In the genomic region with DNA sequence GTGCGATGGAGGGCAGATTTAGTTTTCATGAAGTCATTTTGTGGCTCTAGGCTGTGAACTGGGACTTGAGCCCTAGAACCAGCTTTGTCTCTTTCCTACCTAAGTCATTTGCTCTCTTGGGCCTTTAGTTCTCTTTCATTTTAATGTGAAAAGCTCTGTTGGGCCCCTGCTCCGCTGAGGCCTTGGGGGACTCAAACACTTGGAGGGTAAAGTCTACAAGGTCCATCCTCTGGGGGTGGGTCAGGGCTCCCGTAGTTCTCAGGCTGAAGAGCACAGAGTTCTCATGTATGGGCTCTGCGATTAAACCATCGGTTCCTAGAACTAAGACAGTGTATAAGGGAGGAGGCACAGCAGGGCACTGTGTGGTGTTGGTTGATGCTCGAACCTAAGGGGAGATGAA, we compare ENCODE assay signal across 13 mouse cellular contexts. TPM values are rescaled to one million over a fixed set of nuclear protein-coding genes. Genes with fewer than 3 reads are reported as not detected.
A peak's percentile ranks its signal among the peaks of the same experiment; 100 is the strongest.
DNase-seq lines count a peak whose midpoint lies in the region; ATAC-seq and TF ChIP-seq lines count a peak whose summit lies in the region.
"Had no signal": no experiment of that assay in that cellular context is flagged by ENCODE, and none has a peak within 500 bp of the region (broad histone marks: within the 10 kb centered on the region; RNA-seq: fewer than 3 reads in every experiment).

No protein-coding gene starts in this region.

- H3K27ac ChIP-seq in heart, embryonic 13.5 days (replicated peaks): no peak overlapping the region
- peak overlapping the region; percentile 53; the same call in 1 of the 2 replicates for H3K27ac ChIP-seq in lung, embryonic 15.5 days
- H3K27ac ChIP-seq in embryonic facial prominence, embryonic 14.5 days (replicated peaks; ENCODE audit: low read depth, low read length): peak overlapping the region; percentile 46; the same call in 1 of the 2 replicates
- H3K27ac ChIP-seq in stomach, postnatal 0 days (replicated peaks): peak overlapping the region; percentile 49; the same call in 1 of the 2 replicates
- H3K27ac ChIP-seq: neural tube, embryonic 15.5 days had no signal

- no peak for TF ChIP-seq CTCF in stomach, postnatal 0 days (IDR thresholded peaks at IDR 0.05; ENCODE audit: low read depth)

- peaks cover 14% of the 10 kb centered on the region for H3K36me3 ChIP-seq in heart, embryonic 13.5 days
- 0 out of 2 replicates have a peak, but pooled peaks cover 6% of the 10 kb centered on the region for H3K36me3 ChIP-seq in lung, embryonic 15.5 days
- H3K36me3 ChIP-seq in embryonic facial prominence, embryonic 14.5 days (ENCODE audit: control insufficient read depth, insufficient read depth, low read length): 0 out of 2 replicates have a peak, but pooled peaks cover 5% of the 10 kb centered on the region
- H3K36me3 ChIP-seq in stomach, postnatal 0 days (ENCODE audit: control insufficient read depth, insufficient read depth, low read length): peaks cover 3% of the 10 kb centered on the region; the same call in 1 of the 2 replicates
- H3K36me3 ChIP-seq: neural tube, embryonic 15.5 days had no signal

- intact Hi-C loops in heart, postnatal 14 days (cut with DNase I): no loop called here

- 78% methylated on average over 6 of the region's 6 CpGs for WGBS in heart, embryonic 13.5 days
- 71% methylated on average over 6 of the region's 6 CpGs for WGBS in lung, embryonic 15.5 days
- 68% methylated on average over 6 of the region's 6 CpGs for WGBS in embryonic facial prominence, embryonic 14.5 days
- WGBS in stomach, postnatal 0 days: 61% methylated on average over 6 of the region's 6 CpGs

- no peak for ATAC-seq in heart, embryonic 13.5 days (ENCODE audit: extremely low read depth, insufficient number of reproducible peaks, low FRiP score, low TSS enrichment)
- ATAC-seq in lung, embryonic 15.5 days (ENCODE audit: borderline replicate concordance, extremely low read depth, low FRiP score, low TSS enrichment): no peak
- no peak for ATAC-seq in embryonic facial prominence, embryonic 14.5 days (ENCODE audit: low read depth)
- no peak for ATAC-seq in stomach, postnatal 0 days (ENCODE audit: low FRiP score, low TSS enrichment)
- ATAC-seq: forebrain, postnatal 0 days had no signal

- 0 out of 2 replicates have a peak overlapping the region, but pooled peaks have one; percentile 24 for H3K9ac ChIP-seq in heart, embryonic 13.5 days
- H3K9ac ChIP-seq in lung, embryonic 15.5 days: no peak overlapping the region
- H3K9ac ChIP-seq in embryonic facial prominence, embryonic 14.5 days (ENCODE audit: low read depth, low read length): no peak overlapping the region; the same call in 1 of the 2 replicates
- H3K9ac ChIP-seq in stomach, postnatal 0 days (ENCODE audit: low read length): no peak overlapping the region
- H3K9ac ChIP-seq: forebrain, postnatal 0 days; liver, embryonic 15.5 days; neural tube, embryonic 15.5 days had no signal

- no peak for DNase-seq in heart, adult 8-10 months (ENCODE audit: low spot score)
- DNase-seq in lung, postnatal 10 days: no peak
- DNase-seq in embryonic facial prominence, embryonic 14.5 days (ENCODE audit: low spot score): no peak
- DNase-seq in stomach, postnatal 0 days (ENCODE audit: low spot score): no peak
- no peak for DNase-seq in heart, postnatal 14 days
- DNase-seq: forebrain, postnatal 0 days; kidney, adult 8-10 months; right cerebral cortex, postnatal 14 days had no signal

- H3K4me3 ChIP-seq in heart, embryonic 13.5 days: no peak overlapping the region
- no peak overlapping the region for H3K4me3 ChIP-seq in lung, embryonic 15.5 days
- H3K4me3 ChIP-seq in embryonic facial prominence, embryonic 14.5 days (ENCODE audit: low read depth, low read length): no peak overlapping the region
- no peak overlapping the region for H3K4me3 ChIP-seq in stomach, postnatal 0 days (ENCODE audit: low read depth, low read length)
- H3K4me3 ChIP-seq: heart, embryonic 12.5 days; liver, embryonic 15.5 days; neural tube, embryonic 15.5 days had no signal

- no peak for TF ChIP-seq EP300 in stomach, postnatal 0 days (optimal IDR thresholded peaks at IDR 0.05)

- no peaks in the 10 kb centered on the region for H3K27me3 ChIP-seq in heart, embryonic 13.5 days (replicated peaks)
- H3K27me3 ChIP-seq in lung, embryonic 15.5 days: no peaks in the 10 kb centered on the region
- no peaks in the 10 kb centered on the region for H3K27me3 ChIP-seq in embryonic facial prominence, embryonic 14.5 days (replicated peaks; ENCODE audit: control insufficient read depth, insufficient read depth, low read length)
- H3K27me3 ChIP-seq in stomach, postnatal 0 days (ENCODE audit: control insufficient read depth, insufficient read depth, low read length): no peaks in the 10 kb centered on the region
- H3K27me3 ChIP-seq: heart, embryonic 12.5 days; liver, embryonic 15.5 days; neural tube, embryonic 15.5 days had no signal

- no peak overlapping the region for H3K4me2 ChIP-seq in heart, embryonic 13.5 days
- no peak overlapping the region for H3K4me2 ChIP-seq in lung, embryonic 15.5 days
- H3K4me2 ChIP-seq in embryonic facial prominence, embryonic 14.5 days (ENCODE audit: low read depth, low read length): no peak overlapping the region
- no peak overlapping the region for H3K4me2 ChIP-seq in stomach, postnatal 0 days (replicated peaks; ENCODE audit: low read depth)
- H3K4me2 ChIP-seq: heart, embryonic 12.5 days; neural tube, embryonic 15.5 days had no signal

- H3K4me1 ChIP-seq in heart, embryonic 13.5 days: peaks cover 61% of the 10 kb centered on the region
- H3K4me1 ChIP-seq in lung, embryonic 15.5 days: peaks cover 48% of the 10 kb centered on the region
- peaks cover 45% of the 10 kb centered on the region for H3K4me1 ChIP-seq in embryonic facial prominence, embryonic 14.5 days (ENCODE audit: control insufficient read depth, insufficient read depth, low read length)
- peaks cover 22% of the 10 kb centered on the region for H3K4me1 ChIP-seq in stomach, postnatal 0 days (replicated peaks; ENCODE audit: control insufficient read depth, insufficient read depth)

- H3K9me3 ChIP-seq in heart, embryonic 13.5 days: no peaks in the 10 kb centered on the region
- no peaks in the 10 kb centered on the region for H3K9me3 ChIP-seq in lung, embryonic 15.5 days
- H3K9me3 ChIP-seq in embryonic facial prominence, embryonic 14.5 days (ENCODE audit: control insufficient read depth, low read length): no peaks in the 10 kb centered on the region
- no peaks in the 10 kb centered on the region for H3K9me3 ChIP-seq in stomach, postnatal 0 days (ENCODE audit: control insufficient read depth, low read length)
- H3K9me3 ChIP-seq: heart, embryonic 12.5 days; liver, embryonic 15.5 days; neural tube, embryonic 15.5 days had no signal

RNA-seq across cellular contexts. Expression of a gene that starts 11.0 kb away (rescaled TPM):
- 6.1 and 6.3 TPM in 2 replicates for polyA plus RNA-seq in heart, embryonic 13.5 days (2015; fragmentation: Nextera tagmentation; extraction: Ambion mirVana)
- 10 to 100 TPM; 16.0 to 21.9 (median 16.5) TPM for total RNA-seq in heart, adult 8-10 months (2022)
- 7.6 and 8.3 TPM in 2 replicates for polyA plus RNA-seq in lung, embryonic 15.5 days (2015; fragmentation: Nextera tagmentation; extraction: Ambion mirVana)
- 9.2 and 11.0 TPM in 2 replicates for polyA plus RNA-seq in embryonic facial prominence, embryonic 14.5 days (2014; fragmentation: Nextera tagmentation; extraction: Ambion mirVana)
- 6.0 and 7.1 TPM in 2 replicates for polyA plus RNA-seq in stomach, postnatal 0 days (2015; fragmentation: Nextera tagmentation; extraction: Ambion mirVana)
- total RNA-seq in heart, postnatal 14 days (2021): 10 to 100 TPM; 21.2 to 22.9 TPM

RNA-seq across cellular contexts. Expression of a gene that starts 27.3 kb away (rescaled TPM):
- polyA plus RNA-seq in heart, embryonic 13.5 days (2015; fragmentation: Nextera tagmentation; extraction: Ambion mirVana): 11.3 and 11.9 TPM in 2 replicates
- 10 to 100 TPM; 77.3 to 94.3 (median 79.2) TPM for total RNA-seq in heart, adult 8-10 months (2022)
- 10.8 and 11.2 TPM in 2 replicates for polyA plus RNA-seq in lung, embryonic 15.5 days (2015; fragmentation: Nextera tagmentation; extraction: Ambion mirVana)
- 17.4 and 17.6 TPM in 2 replicates for polyA plus RNA-seq in embryonic facial prominence, embryonic 14.5 days (2014; fragmentation: Nextera tagmentation; extraction: Ambion mirVana)
- polyA plus RNA-seq in stomach, postnatal 0 days (2015; fragmentation: Nextera tagmentation; extraction: Ambion mirVana): 6.2 and 7.7 TPM in 2 replicates
- total RNA-seq in heart, postnatal 14 days (2021): 10 to 100 TPM; 65.7 to 70.6 TPM
